Mouse (Mus musculus) spleen, adult 2 months (tissue): ENCODE measurements at regions not wholly inside any gene's neighbourhood (a gene's known extent, or its start where the extent isn't known, plus 50 kb on each side); places are given as distances from the start of the nearest gene placed in this dataset.
A peak's percentile ranks its signal among the peaks of the same experiment; 100 is the strongest.

Experiments used
- DNase-seq, 2 experiments: peaks; one replicate each; pipeline versions ENCODE4 v3.0.0 to v3.0.0-alpha.2; 2012 to 2021; ENCODE audit warnings: low spot score in 2 of 2, low read depth in 1 of 2
- H3K27ac ChIP-seq: fragments of 200-500 bp; 2 replicates; pipeline ENCODE4 v1.5.1; 2012; ENCODE audit warnings: low read length, inconsistent platforms; ENCODE audit not compliant: insufficient read depth
- H3K27me3 ChIP-seq: fragments of 200-500 bp; 2 replicates; pipeline ENCODE4 v1.6.1; 2012; ENCODE audit warnings: mild to moderate bottlenecking, moderate library complexity, low read length, inconsistent platforms; ENCODE audit not compliant: control insufficient read depth, insufficient read depth
- H3K36me3 ChIP-seq: fragments of 200-500 bp; 2 replicates; pipeline ENCODE4 v1.6.1; 2012; ENCODE audit warnings: mild to moderate bottlenecking, low read length, inconsistent platforms; ENCODE audit not compliant: control insufficient read depth, insufficient read depth
- H3K4me1 ChIP-seq: fragments of 200-500 bp; 2 replicates; pipeline ENCODE4 v1.6.1; 2011; ENCODE audit warnings: inconsistent platforms; ENCODE audit not compliant: control insufficient read depth, insufficient read depth, insufficient read length
- H3K4me3 ChIP-seq: fragments of 200-500 bp; 2 replicates; pipeline ENCODE4 v1.5.1; 2011; ENCODE audit warnings: mild to moderate bottlenecking, inconsistent platforms; ENCODE audit not compliant: insufficient read depth, insufficient read length; ENCODE audit errors: extremely low read depth
- CTCF ChIP-seq: fragments of 200-500 bp; IDR thresholded peaks from 2 replicates; pipeline ENCODE4 v1.5.1; 2011; ENCODE audit warnings: mild to moderate bottlenecking, inconsistent platforms; ENCODE audit not compliant: insufficient read depth, insufficient read length, insufficient replicate concordance; ENCODE audit errors: extremely low read depth
- POLR2A ChIP-seq: fragments of 200-500 bp; IDR thresholded peaks from 2 replicates; pipeline ENCODE4 v1.6.1; 2011; ENCODE audit warnings: low read depth, low read length, inconsistent platforms
- WGBS: fragments of 180-500 bp; shearing (Covaris S2); methylation state at CpG from one replicate; pipeline ENCODE4 v1.1.7; 2018; 5-methylcytosine and 5-hydroxymethylcytosine counted together

DNA sequence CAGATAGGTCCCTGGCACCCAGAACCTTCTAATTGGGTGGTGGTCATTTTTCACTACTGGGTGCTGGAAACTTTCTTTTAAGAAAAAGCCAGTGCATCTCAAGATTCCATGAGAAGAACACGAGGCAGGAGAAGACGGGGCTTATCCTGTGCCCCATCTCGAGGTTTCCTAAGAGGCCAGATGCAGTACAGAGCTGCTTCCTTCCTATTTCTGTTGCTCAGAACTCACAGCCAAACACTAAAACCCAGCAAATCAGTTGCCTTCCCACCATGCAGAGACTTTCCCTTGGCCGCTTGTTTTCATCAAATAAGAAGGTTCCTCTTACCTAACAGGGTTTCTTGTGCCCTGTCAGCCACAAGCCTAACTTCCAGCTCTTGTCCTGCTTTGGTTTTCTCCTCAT lies 84.7 kb upstream of the Bmp2k start:
- H3K4me1 ChIP-seq, result peaks cover 33% of the 10 kb centered on the region; the same call in 1 of the 2 replicates
- H3K36me3 ChIP-seq, result no peaks in the 10 kb centered on the region
- H3K27ac ChIP-seq, result peak overlapping the region; percentile 51
- H3K27me3 ChIP-seq, result no peaks in the 10 kb centered on the region
- peak in 1 of 2 experiments; percentile 37 for DNase-seq
- TF ChIP-seq CTCF (no peak), POLR2A (no peak)
- H3K4me3 ChIP-seq, result no peak overlapping the region
- WGBS, result 6% methylated on average over 4 of the region's 4 CpGs

DNA sequence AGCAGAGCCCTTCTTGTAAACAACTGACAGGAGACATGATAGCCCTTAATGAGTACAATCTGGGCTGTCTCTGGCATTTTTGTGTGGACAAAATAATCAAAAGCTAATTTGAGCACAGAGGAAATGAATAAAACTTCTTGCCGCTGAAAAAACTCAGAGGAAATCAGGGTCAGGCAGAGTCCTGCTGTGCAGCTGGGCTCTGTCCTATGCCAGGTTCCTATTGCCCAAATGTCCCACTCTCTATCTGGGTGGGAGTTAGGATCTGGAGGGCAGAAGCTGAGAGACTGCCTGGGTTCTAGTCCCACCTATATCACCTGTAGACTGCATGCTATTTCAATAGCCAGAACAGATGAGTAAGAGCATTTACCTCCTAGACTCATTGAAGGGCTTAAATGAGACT lies 83.8 kb upstream of the Bmp2k start:
- 8% methylated on average over 1 of the region's 1 CpGs for WGBS
- Histone ChIP-seq H3K27ac (peak overlapping the region; percentile 55), H3K36me3 (no peaks in the 10 kb centered on the region), H3K4me1 (peaks cover 36% of the 10 kb centered on the region; the same call in 1 of the 2 replicates), H3K4me3 (no peak overlapping the region), H3K27me3 (no peaks in the 10 kb centered on the region)
- TF ChIP-seq POLR2A (no peak), CTCF (no peak)
- DNase-seq, result no peak

DNA sequence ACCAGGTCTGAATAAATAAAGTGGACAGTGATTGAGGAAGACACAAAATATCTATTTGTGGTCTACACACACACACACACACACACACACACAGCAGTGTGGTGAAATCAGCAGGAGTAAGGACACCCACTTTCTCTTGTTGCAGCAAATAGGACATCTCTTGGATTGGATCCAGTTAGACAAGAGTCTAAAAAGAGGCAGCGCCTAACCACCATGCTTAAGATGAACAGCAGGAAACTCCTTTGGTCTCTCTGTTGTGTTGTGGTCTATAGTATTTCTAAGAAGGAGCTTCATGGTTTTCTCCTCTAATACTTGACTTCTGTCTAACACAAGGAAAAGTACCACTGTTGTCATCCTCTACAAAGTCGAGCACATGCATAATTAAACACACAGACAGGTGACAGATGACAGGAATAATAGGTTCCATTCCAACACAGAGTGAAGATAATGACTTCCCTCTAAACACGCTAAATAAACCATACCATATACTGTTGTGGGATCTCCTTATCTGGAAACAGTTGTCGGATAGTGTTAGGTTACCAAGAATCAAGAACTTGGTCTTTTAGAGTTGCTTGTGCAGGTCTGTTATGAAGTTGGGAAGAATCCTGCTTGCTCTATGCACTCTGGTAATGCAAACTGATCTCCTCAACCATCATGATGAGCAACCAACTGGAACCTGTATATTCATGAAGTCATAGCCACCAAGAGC lies 82.6 kb upstream of the Bmp2k start:
- TF ChIP-seq CTCF (no peak), POLR2A (no peak)
- H3K27me3 ChIP-seq, result no peaks in the 10 kb centered on the region
- WGBS, result 48% methylated on average over 4 of the region's 4 CpGs
- peaks cover 34% of the 10 kb centered on the region for H3K4me1 ChIP-seq
- DNase-seq, result no peak
- no peak overlapping the region for H3K4me3 ChIP-seq
- no peaks in the 10 kb centered on the region for H3K36me3 ChIP-seq
- no peak overlapping the region for H3K27ac ChIP-seq

DNA sequence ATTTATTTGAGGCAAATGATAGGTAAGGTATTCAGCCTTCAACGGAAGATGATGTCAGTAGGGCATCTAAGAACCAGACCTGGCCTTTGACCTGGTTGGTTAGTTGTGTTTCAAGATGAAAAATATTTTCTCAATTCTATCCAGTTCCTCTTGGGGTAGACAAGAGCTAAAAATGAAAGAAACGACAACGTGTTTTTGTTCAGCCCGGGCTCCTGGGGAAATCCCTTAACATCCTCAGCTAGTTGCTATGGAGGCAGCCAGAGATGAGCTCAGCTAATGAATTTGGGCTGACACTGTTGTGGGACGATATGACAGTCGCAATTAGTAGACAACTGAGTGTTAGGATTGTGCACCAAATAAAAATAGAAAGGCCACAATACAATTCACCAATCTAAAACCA lies 80.6 kb upstream of the Bmp2k start:
- DNase-seq, result peak in 1 of 2 experiments; percentile 79
- peak overlapping the region; percentile 94 for H3K27ac ChIP-seq
- H3K4me1 ChIP-seq, result peaks cover 39% of the 10 kb centered on the region
- H3K36me3 ChIP-seq, result no peaks in the 10 kb centered on the region
- H3K27me3 ChIP-seq, result no peaks in the 10 kb centered on the region
- WGBS, result 12% methylated on average over 6 of the region's 6 CpGs
- no peak for TF ChIP-seq CTCF
- no peak for TF ChIP-seq POLR2A
- peak overlapping the region; percentile 27; the same call in 1 of the 2 replicates for H3K4me3 ChIP-seq

DNA sequence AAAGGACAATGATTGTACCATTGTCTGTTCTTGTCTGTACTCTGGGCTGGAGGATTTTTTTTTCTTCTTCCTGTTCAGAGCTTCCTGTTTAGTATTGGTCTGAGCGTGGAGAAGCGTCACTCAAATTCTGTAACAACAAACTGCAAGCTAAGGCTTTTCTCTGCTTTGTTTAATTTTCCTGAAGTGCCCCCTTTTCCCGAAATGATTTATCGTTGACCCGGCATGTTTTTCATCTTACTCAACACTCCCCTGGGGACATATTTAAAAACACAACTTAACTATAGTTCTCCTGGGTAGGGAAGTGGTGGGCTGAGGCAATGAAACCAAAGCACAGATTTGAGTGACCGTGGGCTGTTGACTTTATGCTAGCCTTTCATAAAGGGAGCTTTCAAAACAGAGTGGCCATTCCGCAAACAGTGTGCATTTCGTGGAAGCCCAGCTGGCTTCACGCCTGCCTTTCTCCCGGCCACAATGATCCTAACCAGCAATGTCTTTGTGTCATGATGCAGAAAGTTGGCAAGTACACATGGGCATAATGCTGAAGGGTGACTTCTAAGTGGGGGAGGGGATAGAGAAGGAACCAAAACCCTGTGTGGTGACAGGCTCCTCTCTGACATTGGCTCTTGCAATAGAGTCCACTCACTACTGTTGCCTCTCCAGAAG lies 79.8 kb upstream of the Bmp2k start:
- no peaks in the 10 kb centered on the region for H3K27me3 ChIP-seq
- TF ChIP-seq CTCF, result no peak
- TF ChIP-seq POLR2A, result no peak; the same call in 1 of the 2 replicates
- peaks cover 41% of the 10 kb centered on the region for H3K4me1 ChIP-seq
- DNase-seq, result no peak
- H3K27ac ChIP-seq, result peak overlapping the region; percentile 94
- WGBS, result 20% methylated on average over 10 of the region's 10 CpGs
- no peaks in the 10 kb centered on the region for H3K36me3 ChIP-seq
- H3K4me3 ChIP-seq, result peak overlapping the region; percentile 43; the same call in 1 of the 2 replicates

DNA sequence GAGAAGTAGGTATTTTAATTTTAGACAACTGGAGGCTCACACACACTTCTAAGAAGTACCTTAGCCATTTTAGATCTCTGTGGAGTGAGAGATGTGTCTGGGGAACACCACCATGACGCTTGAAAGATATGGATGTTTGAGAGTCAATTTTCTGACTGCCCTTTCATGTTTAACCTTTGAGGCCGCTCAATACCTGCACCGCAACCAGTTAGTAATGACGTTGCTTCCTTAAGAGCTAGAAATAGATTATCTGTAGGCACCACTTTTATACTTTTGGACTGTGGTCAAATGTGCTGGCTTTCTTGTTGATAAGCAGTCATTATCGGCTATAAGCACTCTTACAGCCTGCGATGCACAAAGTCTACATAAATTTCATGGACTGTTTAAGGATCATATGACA lies 78.3 kb upstream of the Bmp2k start:
- Histone ChIP-seq H3K36me3 (no peaks in the 10 kb centered on the region), H3K4me1 (peaks cover 44% of the 10 kb centered on the region), H3K4me3 (no peak overlapping the region), H3K27me3 (no peaks in the 10 kb centered on the region), H3K27ac (peak overlapping the region; percentile 40; the same call in 1 of the 2 replicates)
- WGBS, result 19% methylated on average over 6 of the region's 6 CpGs
- TF ChIP-seq POLR2A, result no peak
- TF ChIP-seq CTCF, result no peak
- no peak for DNase-seq

DNA sequence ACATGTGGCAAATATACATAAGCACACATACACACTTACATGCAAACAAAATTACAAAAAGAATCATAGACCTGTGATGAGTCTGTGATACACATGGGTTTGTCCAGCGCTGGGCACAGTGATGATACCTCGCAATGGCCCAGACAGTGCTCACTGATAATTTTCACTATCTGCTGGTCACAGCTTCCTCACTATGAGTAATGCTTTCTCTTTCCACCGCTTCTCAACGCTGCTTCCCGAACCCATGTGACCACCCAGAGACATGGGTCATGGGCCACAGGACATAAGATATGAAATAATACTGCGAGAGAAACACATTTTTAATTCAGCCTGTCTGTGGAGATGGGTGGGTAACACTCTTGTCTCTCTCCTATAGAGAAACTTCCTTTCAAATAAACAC lies 76.5 kb upstream of the Bmp2k start:
- 42% methylated on average over 6 of the region's 6 CpGs for WGBS
- DNase-seq, result no peak
- Histone ChIP-seq H3K36me3 (no peaks in the 10 kb centered on the region), H3K4me1 (peaks cover 38% of the 10 kb centered on the region), H3K4me3 (no peak overlapping the region), H3K27me3 (no peaks in the 10 kb centered on the region), H3K27ac (peak overlapping the region; percentile 10; the same call in 1 of the 2 replicates)
- no peak for TF ChIP-seq CTCF
